In genomic region chr2:27476303-27477192, GRCm38 (mm10) we compare ENCODE assay signal across 8 mouse cellular contexts. TPM values are rescaled to one million over a fixed set of nuclear protein-coding genes. Genes with fewer than 3 reads are reported as not detected.
DNase-seq lines count a peak whose midpoint lies in the region; ATAC-seq and TF ChIP-seq lines count a peak whose summit lies in the region.

No protein-coding gene starts in this region.

- WGBS in lung, embryonic 14.5 days: 25% methylated on average over 11 of the region's 11 CpGs
- WGBS in hindbrain, embryonic 10.5 days: 36% methylated on average over 11 of the region's 11 CpGs
- 39% methylated on average over 11 of the region's 11 CpGs for WGBS in liver, embryonic 14.5 days (ENCODE audit: insufficient replicate concordance)
- WGBS in stomach, embryonic 16.5 days: 23% methylated on average over 11 of the region's 11 CpGs

- no peak for TF ChIP-seq EP300 in liver, embryonic 14.5 days (IDR thresholded peaks at IDR 0.05; ENCODE audit: low read depth)

- ATAC-seq in lung, embryonic 14.5 days (ENCODE audit: insufficient read depth): no peak
- ATAC-seq in liver, embryonic 14.5 days (ENCODE audit: insufficient read depth): no peak
- ATAC-seq in stomach, embryonic 16.5 days (ENCODE audit: insufficient read depth, low FRiP score): no peak
- ATAC-seq in activated CD4-positive, CD25-positive, alpha-beta regulatory T cell, adult 4 months: no peak

- peaks cover 18% of the 10 kb centered on the region for H3K36me3 ChIP-seq in lung, embryonic 14.5 days (ENCODE audit: insufficient read depth)
- H3K36me3 ChIP-seq in hindbrain, embryonic 10.5 days: peaks cover 21% of the 10 kb centered on the region
- H3K36me3 ChIP-seq in liver, embryonic 14.5 days (replicated peaks; ENCODE audit: control insufficient read depth, insufficient read depth, low read depth): no peaks in the 10 kb centered on the region
- H3K36me3 ChIP-seq in stomach, embryonic 16.5 days (ENCODE audit: control insufficient read depth, insufficient read depth, low read length): no peaks in the 10 kb centered on the region

- H3K4me1 ChIP-seq in lung, embryonic 14.5 days (ENCODE audit: insufficient read depth): peaks cover 15% of the 10 kb centered on the region; the same call in 1 of the 2 replicates
- peaks cover 38% of the 10 kb centered on the region for H3K4me1 ChIP-seq in hindbrain, embryonic 10.5 days (replicated peaks)
- peaks cover 21 to 37% of the 10 kb centered on the region in 2 experiments for H3K4me1 ChIP-seq in liver, embryonic 14.5 days (replicated peaks; ENCODE audit: control insufficient read depth in 2 of 2, insufficient read depth in 2 of 2, low read length in 1 of 2)
- H3K4me1 ChIP-seq in stomach, embryonic 16.5 days (ENCODE audit: control insufficient read depth, insufficient read depth, low read length): peaks cover 26% of the 10 kb centered on the region; the same call in 1 of the 2 replicates

- H3K4me2 ChIP-seq in lung, embryonic 14.5 days: peak overlapping the region; percentile 97
- H3K4me2 ChIP-seq in liver, embryonic 14.5 days (ENCODE audit: low read depth): peak overlapping the region; percentile 73
- H3K4me2 ChIP-seq in stomach, embryonic 16.5 days (ENCODE audit: low read depth, low read length): peak overlapping the region; percentile 59

- no peaks in the 10 kb centered on the region for H3K9me3 ChIP-seq in lung, embryonic 14.5 days (ENCODE audit: low read depth, low read length)
- H3K9me3 ChIP-seq in hindbrain, embryonic 10.5 days: no peaks in the 10 kb centered on the region
- H3K9me3 ChIP-seq in liver, embryonic 14.5 days (ENCODE audit: control insufficient read depth, low read length): no peaks in the 10 kb centered on the region
- H3K9me3 ChIP-seq in stomach, embryonic 16.5 days (replicated peaks; ENCODE audit: control insufficient read depth, low read length): no peaks in the 10 kb centered on the region

- peak overlapping the region; percentile 97 for H3K27ac ChIP-seq in lung, embryonic 14.5 days (ENCODE audit: low read depth)
- peak overlapping the region; percentile 99 for H3K27ac ChIP-seq in hindbrain, embryonic 10.5 days
- H3K27ac ChIP-seq in liver, embryonic 14.5 days: peak overlapping the region; percentile 74
- H3K27ac ChIP-seq in stomach, embryonic 16.5 days (ENCODE audit: low read length): peak overlapping the region; percentile 93

- H3K4me3 ChIP-seq in lung, embryonic 14.5 days (ENCODE audit: low read depth, low read length): peak overlapping the region; percentile 97
- peak overlapping the region; percentile 95 for H3K4me3 ChIP-seq in hindbrain, embryonic 10.5 days
- peak overlapping the region; percentile 78 to 84 for H3K4me3 ChIP-seq in liver, embryonic 14.5 days (ENCODE audit: insufficient read depth in 1 of 2, low read depth in 2 of 2, low read length in 2 of 2)
- peak overlapping the region; percentile 97 for H3K4me3 ChIP-seq in stomach, embryonic 16.5 days (replicated peaks; ENCODE audit: low read length)

- no peaks in the 10 kb centered on the region for H3K27me3 ChIP-seq in lung, embryonic 14.5 days (ENCODE audit: insufficient read depth, low read length)
- no peaks in the 10 kb centered on the region for H3K27me3 ChIP-seq in hindbrain, embryonic 10.5 days (ENCODE audit: insufficient read depth, poor library complexity, severe bottlenecking)
- H3K27me3 ChIP-seq in liver, embryonic 14.5 days (ENCODE audit: control insufficient read depth, insufficient read depth, low read length): no peaks in the 10 kb centered on the region
- H3K27me3 ChIP-seq in stomach, embryonic 16.5 days (ENCODE audit: control insufficient read depth, insufficient read depth, low read length): no peaks in the 10 kb centered on the region

- DNase-seq in lung, embryonic 14.5 days: peak; percentile 62
- no peak for DNase-seq in lung, postnatal 25 days (ENCODE audit: low spot score)
- peak; percentile 58 to 66 for DNase-seq in cerebellum, postnatal 36 days
- no peak for DNase-seq in hindbrain, embryonic 10.5 days (ENCODE audit: low spot score)
- no peak for DNase-seq in liver, embryonic 14.5 days (ENCODE audit: low read depth in 3 of 3, low spot score in 3 of 3)
- DNase-seq in left cerebral cortex, adult 8-10 months (ENCODE audit: low spot score in 2 of 2): no peak

- TF ChIP-seq CTCF in lung, embryonic 14.5 days (IDR thresholded peaks at IDR 0.05; ENCODE audit: low read depth): no peak
- TF ChIP-seq CTCF in liver, embryonic 14.5 days (IDR thresholded peaks at IDR 0.05; ENCODE audit: low read depth): no peak

- H3K9ac ChIP-seq in lung, embryonic 14.5 days: peak overlapping the region; percentile 56
- peak overlapping the region; percentile 76 for H3K9ac ChIP-seq in liver, embryonic 14.5 days (replicated peaks)
- peak overlapping the region; percentile 72 for H3K9ac ChIP-seq in stomach, embryonic 16.5 days (ENCODE audit: low read length)

RNA-seq across cellular contexts. Expression of gene Brd3, which starts 30.9 kb away (rescaled TPM):
- 126 and 141 TPM in 2 replicates for polyA plus RNA-seq in lung, embryonic 14.5 days (2014; fragmentation: Nextera tagmentation; extraction: Ambion mirVana)
- polyA plus RNA-seq in hindbrain, embryonic 10.5 days (2016; fragmentation: Nextera tagmentation; extraction: Ambion mirVana): 145 and 149 TPM in 2 replicates
- polyA plus RNA-seq in liver, embryonic 14.5 days (2012; rRNA removed): 7.4 and 9.5 TPM in 2 replicates
- 24.4 and 27.2 TPM in 2 replicates for polyA plus RNA-seq in liver, embryonic 14.5 days (2014; fragmentation: Nextera tagmentation; extraction: Ambion mirVana)
- polyA plus RNA-seq in stomach, embryonic 16.5 days (2015; fragmentation: Nextera tagmentation; extraction: Ambion mirVana): 79.3 and 85.4 TPM in 2 replicates
- polyA plus RNA-seq in activated CD4-positive, CD25-positive, alpha-beta regulatory T cell, adult 4 months (2017; shearing (Covaris generic)): 10 to 100 TPM; 27.7 to 43.4 TPM
- total RNA-seq in left cerebral cortex, adult 8-10 months (2022): 10 to 100 TPM; 37.6 to 44.5 (median 44.0) TPM

RNA-seq across cellular contexts. Expression of gene Brd3os, which starts 34.4 kb away (rescaled TPM):
- polyA plus RNA-seq in lung, embryonic 14.5 days (2014; fragmentation: Nextera tagmentation; extraction: Ambion mirVana): 7.0 and 8.1 TPM in 2 replicates
- 9.9 and 16.5 TPM in 2 replicates for polyA plus RNA-seq in hindbrain, embryonic 10.5 days (2016; fragmentation: Nextera tagmentation; extraction: Ambion mirVana)
- polyA plus RNA-seq in liver, embryonic 14.5 days (2012; rRNA removed): 0.29 and 0.39 TPM in 2 replicates
- polyA plus RNA-seq in liver, embryonic 14.5 days (2014; fragmentation: Nextera tagmentation; extraction: Ambion mirVana): 0.33 and 0.44 TPM in 2 replicates
- 7.6 and 7.7 TPM in 2 replicates for polyA plus RNA-seq in stomach, embryonic 16.5 days (2015; fragmentation: Nextera tagmentation; extraction: Ambion mirVana)
- under 1 TPM in 1 of 2 experiments, not detected in 1; 0.33 TPM for polyA plus RNA-seq in activated CD4-positive, CD25-positive, alpha-beta regulatory T cell, adult 4 months (2017; shearing (Covaris generic))
- 10 to 100 TPM; 28.5 to 30.9 (median 28.8) TPM for total RNA-seq in left cerebral cortex, adult 8-10 months (2022)

RNA-seq across cellular contexts. Expression of gene Wdr5, which starts 38.4 kb away (rescaled TPM):
- 63.6 and 71.3 TPM in 2 replicates for polyA plus RNA-seq in lung, embryonic 14.5 days (2014; fragmentation: Nextera tagmentation; extraction: Ambion mirVana)
- polyA plus RNA-seq in hindbrain, embryonic 10.5 days (2016; fragmentation: Nextera tagmentation; extraction: Ambion mirVana): 63.2 and 76.8 TPM in 2 replicates
- polyA plus RNA-seq in liver, embryonic 14.5 days (2012; rRNA removed): 19.7 and 24.4 TPM in 2 replicates
- polyA plus RNA-seq in liver, embryonic 14.5 days (2014; fragmentation: Nextera tagmentation; extraction: Ambion mirVana): 23.6 and 27.4 TPM in 2 replicates
- 45.6 TPM in 2 replicates for polyA plus RNA-seq in stomach, embryonic 16.5 days (2015; fragmentation: Nextera tagmentation; extraction: Ambion mirVana)
- 10 to 100 TPM in 1 of 2 experiments, 1 to 10 TPM in 1; 9.2 to 14.3 TPM for polyA plus RNA-seq in activated CD4-positive, CD25-positive, alpha-beta regulatory T cell, adult 4 months (2017; shearing (Covaris generic))
- total RNA-seq in left cerebral cortex, adult 8-10 months (2022): 10 to 100 TPM; 25.6 to 27.1 (median 26.0) TPM

RNA-seq across cellular contexts. Expression of gene Vav2, which starts 49.7 kb away (rescaled TPM):
- polyA plus RNA-seq in lung, embryonic 14.5 days (2014; fragmentation: Nextera tagmentation; extraction: Ambion mirVana): 8.6 and 8.8 TPM in 2 replicates
- 13.6 and 16.9 TPM in 2 replicates for polyA plus RNA-seq in hindbrain, embryonic 10.5 days (2016; fragmentation: Nextera tagmentation; extraction: Ambion mirVana)
- polyA plus RNA-seq in liver, embryonic 14.5 days (2012; rRNA removed): 5.2 and 5.8 TPM in 2 replicates
- polyA plus RNA-seq in liver, embryonic 14.5 days (2014; fragmentation: Nextera tagmentation; extraction: Ambion mirVana): 2.8 and 3.0 TPM in 2 replicates
- 6.5 and 6.8 TPM in 2 replicates for polyA plus RNA-seq in stomach, embryonic 16.5 days (2015; fragmentation: Nextera tagmentation; extraction: Ambion mirVana)
- 1 to 10 TPM; 5.8 to 8.3 TPM for polyA plus RNA-seq in activated CD4-positive, CD25-positive, alpha-beta regulatory T cell, adult 4 months (2017; shearing (Covaris generic))
- 10 to 100 TPM in 2 of 4 experiments, 1 to 10 TPM in 2; 9.1 to 11.0 (median 9.8) TPM for total RNA-seq in left cerebral cortex, adult 8-10 months (2022)

Comparison
In these comparisons a context has a peak if more than half of its experiments do, and no peak if none do; other contexts are left out.
1. DNase-seq: peak in lung, embryonic 14.5 days (single experiment) and cerebellum, postnatal 36 days (2 of 2); none in lung, postnatal 25 days (single experiment), hindbrain, embryonic 10.5 days (single experiment), liver, embryonic 14.5 days (0 of 3) and left cerebral cortex, adult 8-10 months (0 of 2).
2. Peak in every context shown above with its lines, with median percentiles within 50 percentile points of each other: H3K27ac ChIP-seq, H3K4me2 ChIP-seq, H3K4me3 ChIP-seq and H3K9ac ChIP-seq.